Mouse (Mus musculus): ENCODE measurements around the gene Mrgprb2. TPM values are rescaled to one million over a fixed set of nuclear protein-coding genes. Genes with fewer than 3 reads are reported as not detected.

Gene Mrgprb2
- not detected for total RNA-seq (2021)

DNA sequence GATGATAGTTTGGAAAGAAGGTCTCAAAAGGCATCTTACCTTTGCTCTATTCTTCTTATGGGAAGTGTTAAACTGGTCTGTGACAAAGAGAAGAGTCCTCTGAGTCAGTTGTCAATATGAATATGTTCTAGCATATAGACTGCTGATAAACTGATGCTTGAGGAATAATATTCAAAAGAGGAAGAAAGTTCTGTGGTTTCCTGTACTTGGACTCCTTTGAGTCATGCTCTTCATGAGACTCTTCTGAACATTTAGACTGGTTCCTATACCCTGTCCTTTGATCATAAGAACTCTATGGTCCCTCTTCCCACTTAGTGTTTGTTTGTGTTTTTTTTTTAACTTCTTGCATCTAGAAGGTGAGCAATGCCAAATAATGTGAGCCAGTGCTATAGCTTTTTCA lies at the start of gene Mrgprb2:
Mrgprb2 (minus strand) TSS at position 101 of the 400 bp plus-strand sequence.
- no peak for DNase-seq (ENCODE audit: low spot score in 2 of 2)
- intact Hi-C loops (cut with DNase I), result no loop called here

Other genes with a start within 250 kb of the Mrgprb2 start
- not detected for gene Mrgprb8, start 169.6 kb downstream of the Mrgprb2 start, total RNA-seq (2021)
- gene Mrgprb1, start 101.7 kb downstream of the Mrgprb2 start, total RNA-seq (2021), result not detected
- gene Mrgprx2, start 58.8 kb downstream of the Mrgprb2 start, total RNA-seq (2021), result not detected
- gene Mrgprb3, start 85.7 kb upstream of the Mrgprb2 start, total RNA-seq (2021), result not detected
- gene Zdhhc13, start 230.9 kb upstream of the Mrgprb2 start, total RNA-seq (2021), result 10 to 100 TPM; 25.9 to 31.0 TPM

Data from left cerebral cortex, postnatal 25 days (tissue).